Mouse (Mus musculus): ENCODE data around the gene Epb41l1. TPM values are rescaled to one million over a fixed set of nuclear protein-coding genes. Genes with fewer than 3 reads are reported as not detected.

Gene Epb41l1
- total and polyA plus RNA-seq, 3 experiments = 7.3 to 8.2 (median 7.6) TPM

- no peaks in the 10 kb centered on the region for H3K36me3 ChIP-seq (ENCODE audit: control insufficient read depth, insufficient read depth, low read length)
- 47% methylated on average over 9 of the region's 9 CpGs for whole genome bisulfite sequencing
- no peak overlapping the region for H3K9ac ChIP-seq (ENCODE audit: low read depth, low read length)
- H3K79me2 ChIP-seq (replicated peaks; ENCODE audit: control insufficient read depth, insufficient read depth, low read length) = no peaks in the 10 kb centered on the region
- no peak overlapping the region for H3K27ac ChIP-seq
- no peaks in the 10 kb centered on the region for H3K27me3 ChIP-seq (ENCODE audit: control insufficient read depth, insufficient read depth, low read length)
- intact Hi-C loops (cut with DNase I) = no loop called here
- DNase-seq = peak in 1 of 2 experiments; percentile 22
- no peak overlapping the region for H3K4me3 ChIP-seq
- TF ChIP-seq POLR2A (IDR thresholded peaks at IDR 0.05; ENCODE audit: insufficient read depth, low read depth, low read length) (no peak), EP300 (IDR thresholded peaks at IDR 0.05; ENCODE audit: insufficient read depth, low read depth, low read length) (no peak), CTCF (IDR thresholded peaks at IDR 0.05) (no peak)
- peaks cover 1% of the 10 kb centered on the region; the same call in 1 of the 2 replicates for H3K4me1 ChIP-seq (ENCODE audit: control insufficient read depth, insufficient read depth, low read length)
These were observed 12.5 kb downstream of the Epb41l1 start for GRCm38 (mm10) chr2:156432874-156433868.

- Histone ChIP-seq H3K9ac (ENCODE audit: low read depth, low read length) (no peak overlapping the region), H3K27me3 (ENCODE audit: control insufficient read depth, insufficient read depth, low read length) (no peaks in the 10 kb centered on the region), H3K79me2 (replicated peaks; ENCODE audit: control insufficient read depth, insufficient read depth, low read length) (no peaks in the 10 kb centered on the region), H3K4me3 (no peak overlapping the region), H3K4me1 (ENCODE audit: control insufficient read depth, insufficient read depth, low read length) (peaks cover 1% of the 10 kb centered on the region), H3K27ac (no peak overlapping the region), H3K36me3 (ENCODE audit: control insufficient read depth, insufficient read depth, low read length) (no peaks in the 10 kb centered on the region)
- intact Hi-C loops (cut with DNase I) = no loop called here
- 92% methylated on average over 11 of the region's 11 CpGs for WGBS
- TF ChIP-seq POLR2A (IDR thresholded peaks at IDR 0.05; ENCODE audit: insufficient read depth, low read depth, low read length) = no peak
- TF ChIP-seq CTCF (IDR thresholded peaks at IDR 0.05) = no peak
- TF ChIP-seq EP300 (IDR thresholded peaks at IDR 0.05; ENCODE audit: insufficient read depth, low read depth, low read length) = no peak
- no peak for DNase-seq
These were observed 16.9 kb downstream of the Epb41l1 start for GRCm38 (mm10) chr2:156437637-156438036.

- TF ChIP-seq POLR2A (IDR thresholded peaks at IDR 0.05; ENCODE audit: insufficient read depth, low read depth, low read length) (no peak), EP300 (IDR thresholded peaks at IDR 0.05; ENCODE audit: insufficient read depth, low read depth, low read length) (no peak), CTCF (IDR thresholded peaks at IDR 0.05) (no peak)
- no peaks in the 10 kb centered on the region for H3K36me3 ChIP-seq (ENCODE audit: control insufficient read depth, insufficient read depth, low read length)
- H3K27ac ChIP-seq = no peak overlapping the region
- H3K27me3 ChIP-seq (ENCODE audit: control insufficient read depth, insufficient read depth, low read length) = no peaks in the 10 kb centered on the region
- DNase-seq = peak; percentile 23 to 34
- no peak overlapping the region for H3K4me3 ChIP-seq
- no peaks in the 10 kb centered on the region; the same call in 1 of the 2 replicates for H3K4me1 ChIP-seq (ENCODE audit: control insufficient read depth, insufficient read depth, low read length)
- H3K9ac ChIP-seq (ENCODE audit: low read depth, low read length) = no peak overlapping the region
- no peaks in the 10 kb centered on the region for H3K79me2 ChIP-seq (replicated peaks; ENCODE audit: control insufficient read depth, insufficient read depth, low read length)
- WGBS = 20% methylated on average over 11 of the region's 11 CpGs
- intact Hi-C loops (cut with DNase I) = no loop called here
These were observed 19.2 kb downstream of the Epb41l1 start for GRCm38 (mm10) chr2:156439666-156440462.

- intact Hi-C loops (cut with DNase I) = no loop called here
- Histone ChIP-seq H3K4me3 (no peak overlapping the region), H3K36me3 (ENCODE audit: control insufficient read depth, insufficient read depth, low read length) (no peaks in the 10 kb centered on the region), H3K27me3 (ENCODE audit: control insufficient read depth, insufficient read depth, low read length) (no peaks in the 10 kb centered on the region), H3K79me2 (replicated peaks; ENCODE audit: control insufficient read depth, insufficient read depth, low read length) (no peaks in the 10 kb centered on the region), H3K4me1 (ENCODE audit: control insufficient read depth, insufficient read depth, low read length) (no peaks in the 10 kb centered on the region; the same call in 1 of the 2 replicates), H3K9ac (ENCODE audit: low read depth, low read length) (no peak overlapping the region), H3K27ac (no peak overlapping the region)
- DNase-seq = no peak
- TF ChIP-seq POLR2A (IDR thresholded peaks at IDR 0.05; ENCODE audit: insufficient read depth, low read depth, low read length) (no peak), EP300 (IDR thresholded peaks at IDR 0.05; ENCODE audit: insufficient read depth, low read depth, low read length) (no peak), CTCF (IDR thresholded peaks at IDR 0.05) (no peak)
- 45% methylated on average over 6 of the region's 6 CpGs for WGBS
These were observed 21.2 kb downstream of the Epb41l1 start for GRCm38 (mm10) chr2:156441909-156442308.

- Histone ChIP-seq H3K79me2 (replicated peaks; ENCODE audit: control insufficient read depth, insufficient read depth, low read length) (no peaks in the 10 kb centered on the region), H3K27me3 (ENCODE audit: control insufficient read depth, insufficient read depth, low read length) (no peaks in the 10 kb centered on the region), H3K9ac (ENCODE audit: low read depth, low read length) (no peak overlapping the region), H3K27ac (no peak overlapping the region), H3K4me3 (no peak overlapping the region), H3K4me1 (ENCODE audit: control insufficient read depth, insufficient read depth, low read length) (no peaks in the 10 kb centered on the region; the same call in 1 of the 2 replicates), H3K36me3 (ENCODE audit: control insufficient read depth, insufficient read depth, low read length) (no peaks in the 10 kb centered on the region)
- WGBS = 75% methylated on average over 1 of the region's 1 CpGs
- intact Hi-C loops (cut with DNase I) = no loop called here
- TF ChIP-seq CTCF (IDR thresholded peaks at IDR 0.05) (no peak), POLR2A (IDR thresholded peaks at IDR 0.05; ENCODE audit: insufficient read depth, low read depth, low read length) (no peak), EP300 (IDR thresholded peaks at IDR 0.05; ENCODE audit: insufficient read depth, low read depth, low read length) (no peak)
- no peak for DNase-seq
These were observed 22.6 kb downstream of the Epb41l1 start for GRCm38 (mm10) chr2:156443323-156443722.

Measured in heart, adult 2 months (tissue).